Mouse (Mus musculus): ENCODE data around the gene Scgb2a2. TPM values are rescaled to one million over a fixed set of nuclear protein-coding genes. Genes with fewer than 3 reads are reported as not detected.
"Not testable (repeated sequence)": the region's sequence is repeated elsewhere in the genome, so short reads cannot be mapped to it uniquely, and the experiment has no call there.

The Scgb2a2 gene
- not detected in 2 replicates for polyA plus RNA-seq (2015; fragmentation: Nextera tagmentation; extraction: Ambion mirVana)

- 80% methylated on average over 2 of the region's 2 CpGs for WGBS
- H3K4me1 ChIP-seq (ENCODE audit: control insufficient read depth, insufficient read depth, low read depth, low read length): no peaks in the 10 kb centered on the region
- no peak for ATAC-seq
- H3K27ac ChIP-seq (ENCODE audit: low read depth, low read length): no peak within 1 kb of the TSS
- H3K27me3 ChIP-seq (replicated peaks; ENCODE audit: control insufficient read depth, insufficient read depth, low read length): no peaks in the 10 kb centered on the region
- H3K4me3 ChIP-seq (ENCODE audit: low read length): no peak within 1 kb of the TSS
- no peaks in the 10 kb centered on the region for H3K9me3 ChIP-seq (ENCODE audit: control insufficient read depth, low read length)
- no peak within 1 kb of the TSS for H3K9ac ChIP-seq (ENCODE audit: low read depth, low read length)
- no peaks in the 10 kb centered on the region for H3K36me3 ChIP-seq (ENCODE audit: control insufficient read depth, insufficient read depth, low read length)
- H3K4me2 ChIP-seq (ENCODE audit: low read length): no peak within 1 kb of the TSS
Observed at GRCm38 (mm10) chr19:9847262-9847661, at the start of gene Scgb2a2. Gene Scgb2a2, plus strand, starts transcription at chr19:9847562.

GRCm38 (mm10) chr19:9836581-9837340 lies 10.6 kb upstream of the Scgb2a2 start:
- Histone ChIP-seq H3K4me3 (ENCODE audit: low read length) (peak overlapping the region; percentile 31), H3K4me2 (ENCODE audit: low read length) (peak overlapping the region; percentile 43)
- not testable (repeated sequence) for H3K9me3 ChIP-seq (ENCODE audit: control insufficient read depth, low read length); H3K36me3 ChIP-seq (ENCODE audit: control insufficient read depth, insufficient read depth, low read length); H3K9ac ChIP-seq (ENCODE audit: low read depth, low read length); H3K4me1 ChIP-seq (ENCODE audit: control insufficient read depth, insufficient read depth, low read depth, low read length); H3K27me3 ChIP-seq (replicated peaks; ENCODE audit: control insufficient read depth, insufficient read depth, low read length); H3K27ac ChIP-seq (ENCODE audit: low read depth, low read length)
- ATAC-seq: peak; percentile 95
- 20% methylated on average over 16 of the region's 21 CpGs for WGBS

- H3K27me3 ChIP-seq (replicated peaks; ENCODE audit: control insufficient read depth, insufficient read depth, low read length): no peaks in the 10 kb centered on the region
- no peak overlapping the region for H3K4me3 ChIP-seq (ENCODE audit: low read length)
- no peak overlapping the region for H3K9ac ChIP-seq (ENCODE audit: low read depth, low read length)
- H3K27ac ChIP-seq (ENCODE audit: low read depth, low read length): no peak overlapping the region
- 61% methylated on average over 2 of the region's 2 CpGs for WGBS
- no peaks in the 10 kb centered on the region for H3K9me3 ChIP-seq (ENCODE audit: control insufficient read depth, low read length)
- no peaks in the 10 kb centered on the region for H3K4me1 ChIP-seq (ENCODE audit: control insufficient read depth, insufficient read depth, low read depth, low read length)
- H3K36me3 ChIP-seq (ENCODE audit: control insufficient read depth, insufficient read depth, low read length): no peaks in the 10 kb centered on the region
- peak; percentile 73 for ATAC-seq
- no peak overlapping the region for H3K4me2 ChIP-seq (ENCODE audit: low read length)
Observed at GRCm38 (mm10) chr19:9837341-9837715, 10.0 kb upstream of the Scgb2a2 start.

DNA sequence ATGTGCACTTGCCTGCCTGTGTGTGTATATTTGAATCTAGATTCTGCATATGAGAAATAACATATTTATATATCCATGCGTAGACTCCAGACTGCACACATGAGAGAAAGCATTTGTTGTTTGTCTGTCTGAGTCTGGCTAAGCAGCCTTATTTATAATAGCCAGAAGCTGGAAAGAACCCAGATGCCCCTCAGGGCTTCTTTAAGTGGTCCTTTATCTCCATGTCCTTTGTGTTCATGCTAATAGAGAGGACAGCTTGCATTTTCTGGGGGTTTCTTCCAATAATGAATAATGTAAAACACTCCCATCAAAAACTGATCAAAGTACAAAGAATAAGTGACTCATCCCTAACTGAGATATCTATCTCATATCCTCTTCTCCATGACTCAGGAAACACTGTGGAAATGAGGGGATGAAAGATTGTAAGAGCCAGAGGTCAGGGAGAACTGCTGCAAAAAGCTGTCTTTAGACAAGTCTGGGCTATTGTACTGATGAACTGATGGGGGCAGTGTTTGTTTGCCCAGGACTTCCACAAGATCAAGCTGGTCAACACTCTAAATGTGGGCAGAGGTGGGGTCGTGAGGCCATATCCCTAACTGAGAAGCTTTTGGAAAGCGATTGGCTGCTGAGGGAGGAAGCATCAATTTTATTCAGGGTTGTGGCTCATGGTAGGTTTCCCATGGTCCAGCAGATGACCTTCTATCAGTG lies 2.2 kb downstream of the Scgb2a2 start:
- H3K27ac ChIP-seq (ENCODE audit: low read depth, low read length); H3K4me1 ChIP-seq (ENCODE audit: control insufficient read depth, insufficient read depth, low read depth, low read length); ATAC-seq; H3K9ac ChIP-seq (ENCODE audit: low read depth, low read length); H3K27me3 ChIP-seq (replicated peaks; ENCODE audit: control insufficient read depth, insufficient read depth, low read length); H3K36me3 ChIP-seq (ENCODE audit: control insufficient read depth, insufficient read depth, low read length); H3K9me3 ChIP-seq (ENCODE audit: control insufficient read depth, low read length); H3K4me3 ChIP-seq (ENCODE audit: low read length); H3K4me2 ChIP-seq (ENCODE audit: low read length): not testable (repeated sequence)
- 69% methylated on average over 3 of the region's 3 CpGs for WGBS

GRCm38 (mm10) chr19:9860821-9861220 lies 13.5 kb downstream of the Scgb2a2 start:
- H3K4me2 ChIP-seq (ENCODE audit: low read length); H3K27ac ChIP-seq (ENCODE audit: low read depth, low read length); H3K9ac ChIP-seq (ENCODE audit: low read depth, low read length); H3K4me3 ChIP-seq (ENCODE audit: low read length); H3K4me1 ChIP-seq (ENCODE audit: control insufficient read depth, insufficient read depth, low read depth, low read length); H3K36me3 ChIP-seq (ENCODE audit: control insufficient read depth, insufficient read depth, low read length); ATAC-seq; H3K9me3 ChIP-seq (ENCODE audit: control insufficient read depth, low read length); H3K27me3 ChIP-seq (replicated peaks; ENCODE audit: control insufficient read depth, insufficient read depth, low read length): not testable (repeated sequence)
- 97% methylated on average over 2 of the region's 3 CpGs for WGBS

- Histone ChIP-seq H3K27me3 (replicated peaks; ENCODE audit: control insufficient read depth, insufficient read depth, low read length) (no peaks in the 10 kb centered on the region), H3K36me3 (ENCODE audit: control insufficient read depth, insufficient read depth, low read length) (no peaks in the 10 kb centered on the region), H3K4me1 (ENCODE audit: control insufficient read depth, insufficient read depth, low read depth, low read length) (no peaks in the 10 kb centered on the region), H3K9me3 (ENCODE audit: control insufficient read depth, low read length) (no peaks in the 10 kb centered on the region), H3K9ac (ENCODE audit: low read depth, low read length) (no peak overlapping the region), H3K27ac (ENCODE audit: low read depth, low read length) (no peak overlapping the region), H3K4me3 (ENCODE audit: low read length) (no peak overlapping the region), H3K4me2 (ENCODE audit: low read length) (no peak overlapping the region)
- ATAC-seq: no peak
- 67% methylated on average over 1 of the region's 1 CpGs for WGBS
Observed at GRCm38 (mm10) chr19:9864856-9865255, 17.5 kb downstream of the Scgb2a2 start.

DNA sequence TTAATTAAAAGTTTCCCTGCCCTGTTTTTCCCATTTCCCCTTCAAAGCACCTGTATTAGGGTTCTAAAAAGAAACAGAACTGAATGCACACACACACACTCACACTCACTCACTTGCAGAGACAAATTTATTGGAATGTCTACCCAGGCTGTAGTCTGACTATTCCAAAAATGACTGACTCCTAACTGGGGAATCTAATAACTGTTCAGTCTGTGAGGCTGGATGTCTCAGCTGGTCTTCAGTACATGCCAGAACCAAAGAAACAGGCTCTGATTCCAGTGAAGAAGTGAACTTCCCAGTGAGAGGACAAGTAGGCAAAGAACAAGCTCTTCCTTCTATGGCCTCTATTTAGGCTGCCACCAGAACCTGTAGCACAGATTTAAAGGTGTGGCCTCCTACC lies 18.1 kb downstream of the Scgb2a2 start:
- no peaks in the 10 kb centered on the region for H3K36me3 ChIP-seq (ENCODE audit: control insufficient read depth, insufficient read depth, low read length)
- H3K4me3 ChIP-seq (ENCODE audit: low read length): no peak overlapping the region
- ATAC-seq: no peak
- H3K27me3 ChIP-seq (replicated peaks; ENCODE audit: control insufficient read depth, insufficient read depth, low read length): no peaks in the 10 kb centered on the region
- no peak overlapping the region for H3K9ac ChIP-seq (ENCODE audit: low read depth, low read length)
- H3K4me2 ChIP-seq (ENCODE audit: low read length): no peak overlapping the region
- H3K27ac ChIP-seq (ENCODE audit: low read depth, low read length): no peak overlapping the region
- no peaks in the 10 kb centered on the region for H3K9me3 ChIP-seq (ENCODE audit: control insufficient read depth, low read length)
- H3K4me1 ChIP-seq (ENCODE audit: control insufficient read depth, insufficient read depth, low read depth, low read length): no peaks in the 10 kb centered on the region

GRCm38 (mm10) chr19:9878186-9878835 lies 30.9 kb downstream of the Scgb2a2 start:
- 96% methylated on average over 20 of the region's 20 CpGs for WGBS
- Histone ChIP-seq H3K4me3 (ENCODE audit: low read length) (no peak overlapping the region), H3K9me3 (ENCODE audit: control insufficient read depth, low read length) (no peaks in the 10 kb centered on the region), H3K27me3 (replicated peaks; ENCODE audit: control insufficient read depth, insufficient read depth, low read length) (no peaks in the 10 kb centered on the region), H3K27ac (ENCODE audit: low read depth, low read length) (no peak overlapping the region), H3K36me3 (ENCODE audit: control insufficient read depth, insufficient read depth, low read length) (peaks cover 34% of the 10 kb centered on the region), H3K4me1 (ENCODE audit: control insufficient read depth, insufficient read depth, low read depth, low read length) (no peaks in the 10 kb centered on the region), H3K9ac (ENCODE audit: low read depth, low read length) (no peak overlapping the region), H3K4me2 (ENCODE audit: low read length) (no peak overlapping the region)
- no peak for ATAC-seq

GRCm38 (mm10) chr19:9886348-9886747 lies 39.0 kb downstream of the Scgb2a2 start:
- 95% methylated on average over 1 of the region's 1 CpGs for WGBS
- Histone ChIP-seq H3K36me3 (ENCODE audit: control insufficient read depth, insufficient read depth, low read length) (peaks cover 20% of the 10 kb centered on the region), H3K27ac (ENCODE audit: low read depth, low read length) (no peak overlapping the region), H3K4me1 (ENCODE audit: control insufficient read depth, insufficient read depth, low read depth, low read length) (no peaks in the 10 kb centered on the region), H3K9me3 (ENCODE audit: control insufficient read depth, low read length) (no peaks in the 10 kb centered on the region), H3K4me3 (ENCODE audit: low read length) (no peak overlapping the region), H3K9ac (ENCODE audit: low read depth, low read length) (no peak overlapping the region), H3K4me2 (ENCODE audit: low read length) (no peak overlapping the region), H3K27me3 (replicated peaks; ENCODE audit: control insufficient read depth, insufficient read depth, low read length) (no peaks in the 10 kb centered on the region)
- no peak for ATAC-seq
